Mouse (Mus musculus) liver, embryonic 12.5 days (tissue): ENCODE measurements at regions not wholly inside any gene's neighbourhood (a gene's known extent, or its start where the extent isn't known, plus 50 kb on each side); places are given as distances from the start of the nearest gene placed in this dataset.
"Not testable (repeated sequence)": the region's sequence is repeated elsewhere in the genome, so short reads cannot be mapped to it uniquely, and the experiment has no call there.

Source experiments
- ATAC-seq: fragments of 200-750 bp; cut with Nextera tagmentation; 2 replicates; pipeline ENCODE4 v1.8.0; 2017; ENCODE audit warnings: moderate number of reproducible peaks, mild to moderate bottlenecking, moderate library complexity
- H3K27ac ChIP-seq: fragments of 300-500 bp; sonication (generic); 2 replicates; pipeline ENCODE4 v1.5.1; 2016; ENCODE audit warnings: mild to moderate bottlenecking
- H3K27me3 ChIP-seq: fragments of 300-500 bp; sonication (generic); replicated peaks from 2 replicates; pipeline ENCODE4 v1.6.1; 2016; ENCODE audit warnings: mild to moderate bottlenecking, moderate library complexity
- H3K36me3 ChIP-seq: fragments of 300-500 bp; sonication (generic); 2 replicates; pipeline ENCODE4 v1.6.1; 2016; ENCODE audit warnings: mild to moderate bottlenecking, moderate library complexity
- H3K4me1 ChIP-seq: fragments of 300-500 bp; sonication (generic); 2 replicates; pipeline ENCODE4 v1.6.1; 2016
- H3K4me2 ChIP-seq: fragments of 300-500 bp; sonication (generic); 2 replicates; pipeline ENCODE4 v1.6.1; 2016; ENCODE audit warnings: mild to moderate bottlenecking, moderate library complexity
- H3K4me3 ChIP-seq: fragments of 300-500 bp; sonication (generic); 2 replicates; pipeline ENCODE4 v1.5.1; 2016; ENCODE audit warnings: mild to moderate bottlenecking, moderate library complexity
- H3K9ac ChIP-seq: fragments of 300-500 bp; sonication (generic); 2 replicates; pipeline ENCODE4 v1.6.1; 2016; ENCODE audit warnings: mild to moderate bottlenecking, moderate library complexity
- H3K9me3 ChIP-seq: fragments of 300-500 bp; sonication (generic); replicated peaks from 2 replicates; pipeline ENCODE4 v1.6.1; 2016; ENCODE audit warnings: mild to moderate bottlenecking, moderate library complexity
- WGBS: fragments of 180-500 bp; shearing (Covaris S2); methylation state at CpG from one replicate; pipeline ENCODE4 v1.1.7; 2016; ENCODE audit not compliant: insufficient replicate concordance; 5-methylcytosine and 5-hydroxymethylcytosine counted together

DNA sequence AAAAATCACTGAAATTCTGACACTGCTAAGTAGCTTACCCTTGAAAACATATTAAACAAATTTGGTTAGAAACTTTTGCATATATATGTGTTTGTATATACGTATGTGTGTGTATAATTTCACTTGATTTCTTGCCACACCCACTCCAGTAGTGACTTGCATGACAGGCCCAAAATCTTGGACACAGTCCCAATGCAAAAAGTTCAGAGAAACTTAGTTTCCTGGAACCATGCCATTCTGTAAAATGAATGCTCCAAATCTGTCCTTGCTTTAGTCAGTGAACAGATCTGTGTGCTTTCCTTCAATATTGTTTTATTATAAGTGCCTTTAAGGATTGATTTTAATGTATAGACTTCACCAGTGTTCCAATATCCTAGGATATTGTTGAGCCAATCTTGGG lies 344.0 kb downstream of the Pom121l12 start:
- H3K9ac ChIP-seq, result no peak overlapping the region
- no peaks in the 10 kb centered on the region for H3K27me3 ChIP-seq
- H3K36me3 ChIP-seq, result no peaks in the 10 kb centered on the region
- H3K4me2 ChIP-seq, result no peak overlapping the region
- no peaks in the 10 kb centered on the region for H3K9me3 ChIP-seq
- H3K4me3 ChIP-seq, result no peak overlapping the region
- H3K4me1 ChIP-seq, result no peaks in the 10 kb centered on the region
- no peak for ATAC-seq
- WGBS, result 56% methylated on average over 1 of the region's 1 CpGs
- no peak overlapping the region for H3K27ac ChIP-seq

DNA sequence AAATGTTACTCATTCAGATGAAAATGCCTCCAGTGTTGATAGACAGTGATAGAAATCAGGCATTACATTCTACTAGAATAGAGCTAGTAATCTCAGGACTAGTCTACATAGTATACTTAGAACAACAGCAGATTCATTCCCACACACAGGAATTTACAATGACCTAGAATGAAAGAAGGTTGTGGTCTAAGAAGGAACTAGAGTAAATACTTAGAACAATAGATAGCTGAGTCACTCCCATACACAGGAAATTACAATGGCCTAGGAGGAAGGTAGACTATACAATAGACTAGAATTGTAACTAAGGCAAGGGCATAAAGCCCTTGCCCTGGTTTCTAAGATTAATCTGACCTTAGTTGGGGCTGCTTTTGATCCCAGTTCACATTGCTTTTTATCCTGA lies 344.4 kb downstream of the Pom121l12 start:
- not testable (repeated sequence) for H3K27me3 ChIP-seq

DNA sequence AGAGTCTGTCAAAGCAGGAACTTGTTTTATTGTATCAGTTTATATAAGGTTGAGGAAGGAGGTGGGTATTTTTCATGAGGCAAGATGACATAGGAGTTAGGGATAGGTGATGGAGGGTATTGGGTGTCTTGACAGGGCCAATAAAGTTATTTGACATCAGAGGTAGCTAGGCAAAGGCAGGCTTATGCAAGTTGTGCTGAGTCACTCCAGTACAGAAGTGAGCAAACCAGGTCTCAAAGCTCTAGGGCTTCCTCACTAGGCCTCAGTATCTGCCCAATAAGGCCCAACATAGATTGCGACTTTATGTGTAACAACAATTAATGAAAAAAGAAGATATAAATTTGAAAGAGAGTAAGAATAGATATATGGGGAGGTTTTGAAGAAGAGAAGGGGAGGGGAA lies 358.6 kb downstream of the Pom121l12 start:
- ATAC-seq, result no peak
- no peak overlapping the region for H3K9ac ChIP-seq
- no peaks in the 10 kb centered on the region for H3K36me3 ChIP-seq
- no peaks in the 10 kb centered on the region for H3K4me1 ChIP-seq
- H3K27me3 ChIP-seq, result no peaks in the 10 kb centered on the region
- no peak overlapping the region for H3K4me2 ChIP-seq
- 86% methylated on average over 1 of the region's 1 CpGs for WGBS
- H3K9me3 ChIP-seq, result no peaks in the 10 kb centered on the region
- no peak overlapping the region for H3K27ac ChIP-seq
- H3K4me3 ChIP-seq, result no peak overlapping the region

More for the DNA sequence above, 344.4 kb downstream of the Pom121l12 start:
- H3K36me3 ChIP-seq, H3K9ac ChIP-seq, H3K4me3 ChIP-seq, H3K27ac ChIP-seq, ATAC-seq, H3K9me3 ChIP-seq, H3K4me2 ChIP-seq, H3K4me1 ChIP-seq: not testable (repeated sequence)

DNA sequence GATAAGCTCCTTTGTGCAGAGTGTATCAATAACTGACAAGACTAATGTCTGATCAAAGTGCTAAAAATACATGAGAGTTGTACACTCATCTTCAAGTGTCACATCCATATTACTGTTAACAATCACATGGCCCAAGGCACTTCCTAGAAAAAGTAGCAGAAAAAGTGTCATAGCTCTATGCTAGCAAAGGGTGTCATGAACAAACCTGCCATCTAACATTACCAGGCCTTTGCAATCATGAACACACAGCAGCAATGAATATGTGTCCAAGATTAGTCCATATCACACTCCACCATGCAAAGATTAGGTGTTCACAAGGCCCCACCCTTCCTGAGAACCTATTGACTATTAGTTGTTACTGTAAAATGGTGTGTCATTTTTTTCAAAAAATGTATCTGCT lies 359.6 kb downstream of the Pom121l12 start:
- H3K4me2 ChIP-seq, result no peak overlapping the region
- H3K27me3 ChIP-seq, result no peaks in the 10 kb centered on the region
- H3K9ac ChIP-seq, result no peak overlapping the region
- no peaks in the 10 kb centered on the region for H3K9me3 ChIP-seq
- no peak overlapping the region for H3K27ac ChIP-seq
- H3K4me1 ChIP-seq, result no peaks in the 10 kb centered on the region
- H3K4me3 ChIP-seq, result no peak overlapping the region
- no peaks in the 10 kb centered on the region for H3K36me3 ChIP-seq
- ATAC-seq, result peak; percentile 89
